25 mouse cellular contexts compared by ENCODE assay signal in the genomic region with DNA sequence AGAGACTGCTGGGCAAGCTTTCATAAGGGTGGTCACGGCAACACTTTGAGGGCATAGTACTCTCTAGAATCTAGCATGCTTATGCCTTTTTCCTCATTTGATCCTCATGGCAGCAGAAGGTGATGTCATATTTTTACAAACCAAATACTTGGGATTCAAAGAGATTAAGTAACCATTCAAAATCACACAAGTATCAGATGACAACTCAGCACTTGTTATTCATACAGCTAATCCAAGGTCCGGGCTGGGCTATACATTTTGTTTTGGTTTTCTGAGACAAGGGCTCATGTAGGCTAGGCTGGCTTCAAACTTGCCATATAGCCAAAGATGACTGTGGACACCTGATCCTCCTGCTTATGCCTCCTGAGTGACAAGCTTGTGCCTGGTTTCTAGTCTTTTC.
DNase-seq lines count a peak whose midpoint lies in the region; ATAC-seq and TF ChIP-seq lines count a peak whose summit lies in the region.
"Had no signal": no experiment of that assay in that cellular context is flagged by ENCODE, and none has a peak within 500 bp of the region (broad histone marks: within the 10 kb centered on the region; RNA-seq: fewer than 3 reads in every experiment).

No protein-coding gene starts in this region.

- H3K4me1 ChIP-seq in limb, embryonic 14.5 days (ENCODE audit: control insufficient read depth, insufficient read depth, low read length) = no peaks in the 10 kb centered on the region
- H3K4me1 ChIP-seq in limb, embryonic 10.5 days = peaks cover 11% of the 10 kb centered on the region
- H3K4me1 ChIP-seq in forebrain, embryonic 11.5 days (replicated peaks; ENCODE audit: control insufficient read depth, insufficient read depth, low read length) = no peaks in the 10 kb centered on the region
- H3K4me1 ChIP-seq: forebrain, embryonic 13.5 days; forebrain, embryonic 15.5 days had no signal

- TF ChIP-seq POLR2A in limb, embryonic 14.5 days (IDR thresholded peaks at IDR 0.05; ENCODE audit: borderline replicate concordance, extremely low read depth, insufficient read depth, insufficient read length) = no peak

- H3K36me3 ChIP-seq in limb, embryonic 14.5 days (ENCODE audit: control insufficient read depth, insufficient read depth, low read length) = no peaks in the 10 kb centered on the region
- H3K36me3 ChIP-seq in limb, embryonic 10.5 days = no peaks in the 10 kb centered on the region
- H3K36me3 ChIP-seq in forebrain, embryonic 11.5 days (ENCODE audit: control insufficient read depth, insufficient read depth, low read length) = no peaks in the 10 kb centered on the region
- H3K36me3 ChIP-seq: embryonic facial prominence, embryonic 13.5 days; forebrain, embryonic 15.5 days had no signal

- no peak overlapping the region for H3K27ac ChIP-seq in limb, embryonic 14.5 days (replicated peaks; ENCODE audit: low read depth, low read length)
- no peak overlapping the region for H3K27ac ChIP-seq in limb, embryonic 10.5 days
- no peak overlapping the region for H3K27ac ChIP-seq in forebrain, embryonic 11.5 days (ENCODE audit: low read depth, low read length)
- H3K27ac ChIP-seq: embryonic facial prominence, embryonic 13.5 days; forebrain, embryonic 10.5 days; forebrain, embryonic 13.5 days; forebrain, embryonic 15.5 days had no signal

- no peak overlapping the region for H3K4me2 ChIP-seq in limb, embryonic 14.5 days (replicated peaks; ENCODE audit: low read depth, low read length, severe bottlenecking)
- H3K4me2 ChIP-seq in forebrain, embryonic 11.5 days (ENCODE audit: low read depth, low read length, severe bottlenecking) = no peak overlapping the region
- H3K4me2 ChIP-seq: embryonic facial prominence, embryonic 13.5 days; forebrain, embryonic 13.5 days; forebrain, embryonic 15.5 days had no signal

- H3K9ac ChIP-seq in limb, embryonic 14.5 days (ENCODE audit: low read depth, low read length, severe bottlenecking) = no peak overlapping the region
- no peak overlapping the region for H3K9ac ChIP-seq in forebrain, embryonic 11.5 days (ENCODE audit: low read length)
- H3K9ac ChIP-seq: embryonic facial prominence, embryonic 13.5 days; forebrain, embryonic 13.5 days; forebrain, embryonic 15.5 days; forebrain, postnatal 0 days had no signal

- ATAC-seq in limb, embryonic 14.5 days (ENCODE audit: low FRiP score, low read depth) = no peak
- no peak for ATAC-seq in erythroid progenitor cell, adult 5-6 weeks (replicated peaks; ENCODE audit: low FRiP score, poor library complexity, severe bottlenecking)
- no peak for ATAC-seq in forebrain, embryonic 11.5 days (replicated peaks; ENCODE audit: low FRiP score)
- ATAC-seq: CD4-positive, CD25-positive, alpha-beta regulatory T cell, adult 4 months; forebrain, embryonic 13.5 days; forebrain, embryonic 15.5 days; forebrain, postnatal 0 days had no signal

- WGBS in limb, embryonic 14.5 days = 69% methylated on average over 2 of the region's 2 CpGs
- 91% methylated on average over 2 of the region's 2 CpGs for WGBS in limb, embryonic 10.5 days
- 72% methylated on average over 2 of the region's 2 CpGs for WGBS in forebrain, embryonic 11.5 days

- H3K9me3 ChIP-seq in limb, embryonic 14.5 days (ENCODE audit: control insufficient read depth, low read length) = no peaks in the 10 kb centered on the region
- no peaks in the 10 kb centered on the region for H3K9me3 ChIP-seq in limb, embryonic 10.5 days (replicated peaks)
- no peaks in the 10 kb centered on the region for H3K9me3 ChIP-seq in forebrain, embryonic 11.5 days (ENCODE audit: control insufficient read depth, low read length)
- H3K9me3 ChIP-seq: embryonic facial prominence, embryonic 13.5 days; forebrain, embryonic 10.5 days; forebrain, embryonic 13.5 days; forebrain, embryonic 15.5 days; G1E had no signal

- DNase-seq in limb, embryonic 14.5 days (ENCODE audit: low spot score) = peak; percentile 4
- no peak for DNase-seq in limb, embryonic 10.5 days (ENCODE audit: low spot score)
- DNase-seq in 3T3-L1 (ENCODE audit: low read depth, low spot score) (peak; percentile 60), NIH3T3 (ENCODE audit: low read depth) (peak; percentile 16)
- no peak for DNase-seq in forebrain, embryonic 11.5 days (ENCODE audit: low spot score)
- DNase-seq: adrenal gland, adult 2 months; adrenal gland, postnatal 10 days; adrenal gland, postnatal 25 days; B cell, adult 2 months; cerebellum, adult 11 months; cerebellum, adult 18-20 months; cerebellum, adult 8-10 months; cerebellum, adult 9-11 months; cerebellum, postnatal 14 days; cerebellum, postnatal 36 days; embryo, embryonic 11 days; forebrain, postnatal 0 days had no signal

- H3K4me3 ChIP-seq in limb, embryonic 14.5 days (replicated peaks; ENCODE audit: low read length) = no peak overlapping the region
- no peak overlapping the region for H3K4me3 ChIP-seq in limb, embryonic 10.5 days
- no peak overlapping the region for H3K4me3 ChIP-seq in forebrain, embryonic 11.5 days (ENCODE audit: low read depth, low read length)
- H3K4me3 ChIP-seq: embryonic facial prominence, embryonic 13.5 days; forebrain, embryonic 10.5 days; forebrain, embryonic 13.5 days; forebrain, embryonic 15.5 days had no signal

- no peaks in the 10 kb centered on the region for H3K27me3 ChIP-seq in limb, embryonic 14.5 days (ENCODE audit: control insufficient read depth, insufficient read depth, low read length)
- no peaks in the 10 kb centered on the region for H3K27me3 ChIP-seq in limb, embryonic 10.5 days (ENCODE audit: low read depth, poor library complexity, severe bottlenecking)
- H3K27me3 ChIP-seq in forebrain, embryonic 11.5 days (ENCODE audit: control insufficient read depth, insufficient read depth, low read length) = no peaks in the 10 kb centered on the region
- H3K27me3 ChIP-seq: CH12.LX; embryonic facial prominence, embryonic 13.5 days; forebrain, embryonic 13.5 days; forebrain, embryonic 15.5 days had no signal

Comparison
In these comparisons a context has a peak if more than half of its experiments do, and no peak if none do; other contexts are left out.
1. DNase-seq: peak in limb, embryonic 14.5 days (single experiment), 3T3-L1 (single experiment) and NIH3T3 (single experiment); none in limb, embryonic 10.5 days (single experiment) and forebrain, embryonic 11.5 days (single experiment).